10 mouse cellular contexts compared by ENCODE assay signal in genomic region chr15:80681466-80681881, GRCm38 (mm10). TPM values are rescaled to one million over a fixed set of nuclear protein-coding genes. Genes with fewer than 3 reads are reported as not detected.
A peak's percentile ranks its signal among the peaks of the same experiment; 100 is the strongest.
DNase-seq lines count a peak whose midpoint lies in the region.
"Had no signal": no experiment of that assay in that cellular context is flagged by ENCODE, and none has a peak within 500 bp of the region (broad histone marks: within the 10 kb centered on the region; RNA-seq: fewer than 3 reads in every experiment).

No protein-coding gene starts in this region.

- peaks cover 68% of the 10 kb centered on the region for H3K4me1 ChIP-seq in heart, embryonic 10.5 days
- peaks cover 70% of the 10 kb centered on the region for H3K4me1 ChIP-seq in megakaryocyte, embryonic 14.5 days

- WGBS in heart, embryonic 10.5 days, result 75% methylated on average over 4 of the region's 4 CpGs

- peak overlapping the region; percentile 39 for H3K27ac ChIP-seq in heart, embryonic 10.5 days

- no peak for DNase-seq in heart, embryonic 10.5 days (ENCODE audit: low spot score)
- no peak for DNase-seq in heart, postnatal 25 days (ENCODE audit: low spot score)
- peak; percentile 52 for DNase-seq in retina, postnatal 1 day
- no peak for DNase-seq in retina, embryonic 14.5 days (ENCODE audit: low spot score)
- peak; percentile 65 for DNase-seq in thymus, postnatal 25 days
- no peak for DNase-seq in layer of hippocampus, adult 8-10 months (ENCODE audit: low spot score in 2 of 2)
- DNase-seq in adrenal gland, postnatal 25 days, result no peak
- DNase-seq: adrenal gland, adult 2 months; layer of hippocampus, postnatal 36 days had no signal

- H3K36me3 ChIP-seq in heart, embryonic 10.5 days, result no peaks in the 10 kb centered on the region
- no peaks in the 10 kb centered on the region for H3K36me3 ChIP-seq in megakaryocyte, embryonic 14.5 days (replicated peaks; ENCODE audit: low read length)

- H3K4me3 ChIP-seq in heart, embryonic 10.5 days, result no peak overlapping the region
- H3K4me3 ChIP-seq in megakaryocyte, embryonic 14.5 days (replicated peaks), result peak overlapping the region; percentile 11

- peaks cover 43% of the 10 kb centered on the region for H3K27me3 ChIP-seq in heart, embryonic 10.5 days (ENCODE audit: insufficient read depth, poor library complexity, severe bottlenecking)
- H3K27me3 ChIP-seq in megakaryocyte, embryonic 14.5 days (replicated peaks), result peaks cover 68% of the 10 kb centered on the region

- intact Hi-C loops in heart, postnatal 25 days (cut with DNase I), result no loop called here

- H3K9me3 ChIP-seq in heart, embryonic 10.5 days, result no peaks in the 10 kb centered on the region
- no peaks in the 10 kb centered on the region for H3K9me3 ChIP-seq in megakaryocyte, embryonic 14.5 days

RNA-seq across cellular contexts. Expression of gene Fam83f, which starts 9.8 kb away (rescaled TPM):
- polyA plus RNA-seq in heart, embryonic 10.5 days (2016; fragmentation: Nextera tagmentation; extraction: Ambion mirVana), result 0.31 and 0.50 TPM in 2 replicates
- total RNA-seq in heart, postnatal 25 days (2021), result under 1 TPM in 1 of 2 experiments, not detected in 1; 0.08 TPM
- 0.64 and 1.1 TPM in 2 replicates for polyA plus RNA-seq in megakaryocyte, embryonic 14.5 days (2012; ENCODE audit: insufficient read depth, low replicate concordance)
- total RNA-seq in layer of hippocampus, adult 8-10 months (2022), result under 1 TPM; 0.16 to 0.32 (median 0.23) TPM
- 0.15 TPM in 1 of 2 replicates, not detected in the other for total RNA-seq in adrenal gland, postnatal 25 days (2021)
- total RNA-seq: layer of hippocampus, postnatal 36 days had no signal

RNA-seq across cellular contexts. Expression of gene Tnrc6b, which starts 29.6 kb away (rescaled TPM):
- 28.5 and 40.2 TPM in 2 replicates for polyA plus RNA-seq in heart, embryonic 10.5 days (2016; fragmentation: Nextera tagmentation; extraction: Ambion mirVana)
- 10 to 100 TPM; 48.4 to 53.0 TPM for total RNA-seq in heart, postnatal 25 days (2021)
- polyA plus RNA-seq in megakaryocyte, embryonic 14.5 days (2012; ENCODE audit: insufficient read depth, low replicate concordance), result 19.3 and 32.0 TPM in 2 replicates
- 100 to 1,000 TPM in 3 of 4 experiments, 10 to 100 TPM in 1; 93.3 to 145 (median 128) TPM for total RNA-seq in layer of hippocampus, adult 8-10 months (2022)
- total RNA-seq in adrenal gland, postnatal 25 days (2021), result 75.0 and 83.4 TPM in 2 replicates

Comparison
In these comparisons a context has a peak if more than half of its experiments do, and no peak if none do; other contexts are left out.
1. DNase-seq: peak in retina, postnatal 1 day (single experiment) and thymus, postnatal 25 days (single experiment); none in heart, embryonic 10.5 days (single experiment), heart, postnatal 25 days (single experiment), retina, embryonic 14.5 days (single experiment), layer of hippocampus, adult 8-10 months (0 of 2) and adrenal gland, postnatal 25 days (single experiment).